8 mouse cellular contexts compared by ENCODE assay signal in the genomic region with DNA sequence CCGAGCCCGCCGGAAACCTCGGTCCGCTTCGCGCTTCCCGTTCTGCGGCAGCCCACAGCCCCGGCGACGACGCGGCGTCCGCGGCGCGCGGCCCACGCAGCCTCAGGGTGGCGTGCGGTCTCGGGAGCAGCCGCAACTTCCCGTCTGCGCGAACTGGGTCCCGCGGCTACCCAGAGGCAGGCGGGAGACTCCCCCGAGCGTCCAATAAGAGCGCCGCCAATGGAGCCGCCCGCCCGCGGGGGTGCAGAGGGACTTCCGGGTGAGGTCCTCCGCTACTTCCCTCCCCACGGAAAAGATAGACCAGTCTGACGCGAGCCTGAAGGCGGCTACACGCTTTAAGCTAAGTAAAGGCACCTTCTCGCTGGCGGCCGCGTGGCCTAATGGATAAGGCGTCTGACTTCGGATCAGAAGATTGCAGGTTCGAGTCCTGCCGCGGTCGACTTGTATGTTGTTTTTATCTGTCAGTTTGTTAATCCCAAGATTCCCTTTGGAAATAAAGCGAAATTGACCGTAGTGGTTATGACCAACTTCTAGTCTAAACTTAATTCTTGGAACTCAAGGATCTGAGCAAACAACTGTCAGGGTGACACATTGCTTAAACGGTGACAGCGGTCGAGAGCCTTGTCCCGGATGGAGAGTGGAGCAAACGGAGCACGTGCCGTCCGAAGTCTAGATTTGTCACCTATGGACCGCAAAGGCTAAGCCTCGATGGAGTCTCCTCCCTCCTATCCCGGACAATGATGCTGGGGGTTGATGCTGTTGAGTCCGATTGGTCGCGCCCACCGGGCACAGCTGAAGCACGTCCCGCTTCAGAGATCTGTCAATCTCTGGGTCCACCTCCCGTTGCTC. TPM values are rescaled to one million over a fixed set of nuclear protein-coding genes. Genes with fewer than 3 reads are reported as not detected.
A peak's percentile ranks its signal among the peaks of the same experiment; 100 is the strongest.
DNase-seq lines count a peak whose midpoint lies in the region; ATAC-seq lines count a peak whose summit lies in the region.

Polg (minus strand) TSS at position 310 of the 849 bp plus-strand sequence.

- peak; percentile 92 for ATAC-seq in inflammation-experienced regulatory T-cells, adult 6 months
- ATAC-seq in megakaryocyte-erythroid progenitor cell, adult 5-6 weeks (replicated peaks; ENCODE audit: low FRiP score, low TSS enrichment, poor library complexity, severe bottlenecking): peak; percentile 93

- DNase-seq in adrenal gland, adult (ENCODE audit: inconsistent age in 2 of 2, low spot score in 1 of 2): peak; percentile 99 to 100
- DNase-seq in embryo, embryonic 10.5 days (ENCODE audit: low spot score): peak; percentile 98
- peak; percentile 98 for DNase-seq in gastrocnemius, postnatal 14 days
- DNase-seq in left cerebral cortex, postnatal 10 days (ENCODE audit: extremely low spot score in 1 of 2, low spot score in 2 of 2): peak; percentile 98 to 99
- DNase-seq in right cerebral cortex, postnatal 25 days: peak; percentile 99
- peak; percentile 98 to 99 for DNase-seq in urinary bladder, postnatal 4 days (ENCODE audit: low spot score in 2 of 2)

- intact Hi-C loops in gastrocnemius, postnatal 14 days (cut with DNase I; ENCODE audit: low total_unique reads): no loop called here
- intact Hi-C loops in left cerebral cortex, postnatal 10 days (cut with DNase I): loop anchor here (5.0 to 10.0 kb wide), 2 partner anchors 74 to 221 kb away; partner anchors contain the start of gene Fanci

RNA-seq across cellular contexts. Expression of gene Polg, which starts in this region (rescaled TPM):
- 10 to 100 TPM; 28.8 to 33.0 TPM for total RNA-seq in gastrocnemius, postnatal 14 days (2021)
- polyA plus RNA-seq in inflammation-experienced regulatory T-cells, adult 6 months (2017; shearing (Covaris generic)): 10 to 100 TPM; 15.0 to 37.4 (median 27.3) TPM
- total RNA-seq in left cerebral cortex, postnatal 10 days (2021): 10 to 100 TPM; 85.9 to 88.7 TPM
- 41.8 and 77.5 TPM in 2 replicates for total RNA-seq in megakaryocyte-erythroid progenitor cell, adult 5-6 weeks (2014; fragmentation: Nextera tagmentation)
- 40.8 and 90.7 TPM in 2 replicates for total RNA-seq in megakaryocyte-erythroid progenitor cell, adult 5-6 weeks (2017)

Comparison
In these comparisons a context has a peak if more than half of its experiments do, and no peak if none do; other contexts are left out.
1. Peak in every context shown above with its lines: DNase-seq and ATAC-seq.